Mouse (Mus musculus) left cerebral cortex, postnatal 25 days (tissue): ENCODE measurements around the gene Mif4gd. TPM values are rescaled to one million over a fixed set of nuclear protein-coding genes. Genes with fewer than 3 reads are reported as not detected.
A peak's percentile ranks its signal among the peaks of the same experiment; 100 is the strongest.

Experiments used
- DNase-seq, 2 experiments: peaks; one replicate each; pipeline ENCODE4 v3.0.0; 2022; ENCODE audit warnings: low spot score in 2 of 2, mixed read lengths in 1 of 2
- intact Hi-C: fragments of 180-260 bp; cut with DNase I; formaldehyde crosslinking; loops from one replicate; pipeline ENCODE4 v1.15.1; 2025
- total RNA-seq, 2 experiments: library from RNA; stranded (reverse); gene quantifications; 2 replicates each; pipeline ENCODE4 v1.2.3; 2021

The Mif4gd gene
- total RNA-seq, 2 experiments from 2014 or later = 17.6 to 19.4 TPM

GRCm38 (mm10) chr11:115616371-115616770, 3.6 kb upstream of the Mif4gd start:
- intact Hi-C loops = no loop called here
- no peak for DNase-seq

- intact Hi-C loops = no loop called here
- DNase-seq = no peak
These were observed 3.1 kb upstream of the Mif4gd start for GRCm38 (mm10) chr11:115615875-115616274.

- no peak for DNase-seq
- intact Hi-C loops = no loop called here
These were observed 2.5 kb upstream of the Mif4gd start for GRCm38 (mm10) chr11:115615108-115615825.

- no peak for DNase-seq
- intact Hi-C loops = no loop called here
These were observed 1.8 kb upstream of the Mif4gd start for GRCm38 (mm10) chr11:115614346-115615107.

- intact Hi-C loops = no loop called here
These were observed 573 bp upstream of the Mif4gd start for GRCm38 (mm10) chr11:115613138-115613945.

GRCm38 (mm10) chr11:115612059-115612409, 735 bp downstream of the Mif4gd start:
- intact Hi-C loops = no loop called here
- DNase-seq = peak; percentile 34 to 56

More at GRCm38 (mm10) chr11:115613138-115613945, 573 bp upstream of the Mif4gd start:
- no peak for DNase-seq

GRCm38 (mm10) chr11:115611173-115611572, 1.6 kb downstream of the Mif4gd start:
- intact Hi-C loops = no loop called here
- no peak for DNase-seq

- DNase-seq = no peak
- intact Hi-C loops = no loop called here
These were observed 3.2 kb downstream of the Mif4gd start for GRCm38 (mm10) chr11:115609576-115609975.

- intact Hi-C loops = no loop called here
- peak in 1 of 2 experiments; percentile 35 for DNase-seq
These were observed 4.1 kb downstream of the Mif4gd start for GRCm38 (mm10) chr11:115608421-115609399.

GRCm38 (mm10) chr11:115606733-115607132, 6.0 kb downstream of the Mif4gd start:
- intact Hi-C loops = no loop called here
- DNase-seq = no peak

- no peak for DNase-seq
- intact Hi-C loops = no loop called here
These were observed 8.5 kb downstream of the Mif4gd start for GRCm38 (mm10) chr11:115604304-115604696.

GRCm38 (mm10) chr11:115603476-115604303, 9.1 kb downstream of the Mif4gd start, which contains the start of the genes Mrps7 and Gga3:
Gene Mrps7, plus strand, starts transcription at chr11:115603925.
Gene Gga3, minus strand, starts transcription at chr11:115604051.
- intact Hi-C loops = no loop called here
- DNase-seq = peak; percentile 88 to 93

GRCm38 (mm10) chr11:115603128-115603475, 9.7 kb downstream of the Mif4gd start:
- peak in 1 of 2 experiments; percentile 30 for DNase-seq
- intact Hi-C loops = no loop called here

- no peak for DNase-seq
- intact Hi-C loops = no loop called here
These were observed 11.6 kb downstream of the Mif4gd start for GRCm38 (mm10) chr11:115601174-115601573.

- DNase-seq = no peak
- intact Hi-C loops = no loop called here
These were observed 12.0 kb downstream of the Mif4gd start for GRCm38 (mm10) chr11:115600743-115601142.

GRCm38 (mm10) chr11:115599722-115600121, 13.0 kb downstream of the Mif4gd start:
- intact Hi-C loops = no loop called here
- DNase-seq = peak in 1 of 2 experiments; percentile 86

- no peak for DNase-seq
- intact Hi-C loops = no loop called here
These were observed 14.5 kb downstream of the Mif4gd start for GRCm38 (mm10) chr11:115598309-115598708.

GRCm38 (mm10) chr11:115595209-115595608, 17.6 kb downstream of the Mif4gd start:
- no peak for DNase-seq
- intact Hi-C loops = no loop called here
